Mouse (Mus musculus): Measurements from ENCODE around the gene Wbp1. TPM values are rescaled to one million over a fixed set of nuclear protein-coding genes. Genes with fewer than 3 reads are reported as not detected.

Gene Wbp1
- polyA plus RNA-seq, 1 experiment from 2014 or later = 91.3 TPM

- no peak for ATAC-seq (ENCODE audit: insufficient number of reproducible peaks, low FRiP score)
- Histone ChIP-seq H3K4me3 (no peak overlapping the region), H3K4me2 (no peak overlapping the region), H3K36me3 (peaks cover 23% of the 10 kb centered on the region), H3K9me3 (replicated peaks) (no peaks in the 10 kb centered on the region), H3K27ac (ENCODE audit: poor library complexity, severe bottlenecking) (no peak overlapping the region), H3K9ac (no peak overlapping the region), H3K4me1 (replicated peaks) (peaks cover 11% of the 10 kb centered on the region; the same call in 1 of the 2 replicates), H3K27me3 (replicated peaks) (peaks cover 59% of the 10 kb centered on the region)
- 94% methylated on average over 5 of the region's 5 CpGs for WGBS
Observed at GRCm38 (mm10) chr6:83080210-83080609, 41.1 kb downstream of the Wbp1 start.

GRCm38 (mm10) chr6:83078324-83078858 is 43.0 kb downstream of the Wbp1 start:
- peak overlapping the region; percentile 62 for H3K4me3 ChIP-seq
- peaks cover 23% of the 10 kb centered on the region for H3K36me3 ChIP-seq
- H3K27me3 ChIP-seq (replicated peaks) = peaks cover 59% of the 10 kb centered on the region
- WGBS = under 1% methylated on average over 46 of the region's 46 CpGs
- peak overlapping the region; percentile 38; the same call in 1 of the 2 replicates for H3K27ac ChIP-seq (ENCODE audit: poor library complexity, severe bottlenecking)
- peaks cover 11% of the 10 kb centered on the region; the same call in 1 of the 2 replicates for H3K4me1 ChIP-seq (replicated peaks)
- H3K9ac ChIP-seq = peak overlapping the region; percentile 71
- peak overlapping the region; percentile 97 for H3K4me2 ChIP-seq
- peak; percentile 94 for ATAC-seq (ENCODE audit: insufficient number of reproducible peaks, low FRiP score)
- H3K9me3 ChIP-seq (replicated peaks) = no peaks in the 10 kb centered on the region

GRCm38 (mm10) chr6:83077630-83078323 is 43.6 kb downstream of the Wbp1 start, which contains the start of gene Pcgf1:
Pcgf1 (plus strand) TSS chr6:83077869.
- Histone ChIP-seq H3K9ac (peak within 1 kb of the TSS; percentile 71), H3K4me1 (replicated peaks) (peaks cover 11% of the 10 kb centered on the region; the same call in 1 of the 2 replicates), H3K4me2 (peak within 1 kb of the TSS; percentile 97), H3K9me3 (replicated peaks) (no peaks in the 10 kb centered on the region), H3K27ac (ENCODE audit: poor library complexity, severe bottlenecking) (peak within 1 kb of the TSS; percentile 38; the same call in 1 of the 2 replicates), H3K36me3 (peaks cover 23% of the 10 kb centered on the region), H3K4me3 (peak within 1 kb of the TSS; percentile 62), H3K27me3 (replicated peaks) (peaks cover 58% of the 10 kb centered on the region)
- under 1% methylated on average over 54 of the region's 54 CpGs for WGBS
- peak; percentile 52 for ATAC-seq (ENCODE audit: insufficient number of reproducible peaks, low FRiP score)

- Histone ChIP-seq H3K27me3 (replicated peaks) (peaks cover 75% of the 10 kb centered on the region), H3K9me3 (replicated peaks) (no peaks in the 10 kb centered on the region), H3K9ac (no peak overlapping the region), H3K4me1 (replicated peaks) (peaks cover 22% of the 10 kb centered on the region), H3K4me2 (no peak overlapping the region), H3K27ac (ENCODE audit: poor library complexity, severe bottlenecking) (no peak overlapping the region), H3K36me3 (0 out of 2 replicates have a peak, but pooled peaks cover 3% of the 10 kb centered on the region), H3K4me3 (no peak overlapping the region)
- ATAC-seq (ENCODE audit: insufficient number of reproducible peaks, low FRiP score) = no peak
- 20% methylated on average over 2 of the region's 2 CpGs for WGBS
Observed at GRCm38 (mm10) chr6:83074979-83075378, 46.4 kb downstream of the Wbp1 start.

GRCm38 (mm10) chr6:83071220-83071619 is 50.1 kb downstream of the Wbp1 start:
- H3K4me3 ChIP-seq = no peak overlapping the region
- H3K27me3 ChIP-seq (replicated peaks) = peaks cover 97% of the 10 kb centered on the region
- H3K4me1 ChIP-seq (replicated peaks) = peaks cover 27% of the 10 kb centered on the region
- 2% methylated on average over 21 of the region's 24 CpGs for WGBS
- no peak overlapping the region for H3K27ac ChIP-seq (ENCODE audit: poor library complexity, severe bottlenecking)
- ATAC-seq (ENCODE audit: insufficient number of reproducible peaks, low FRiP score) = peak; percentile 40; the same call in 1 of the 2 replicates
- no peaks in the 10 kb centered on the region for H3K9me3 ChIP-seq (replicated peaks)
- 0 out of 2 replicates have a peak overlapping the region, but pooled peaks have one; percentile 14 for H3K4me2 ChIP-seq
- no peaks in the 10 kb centered on the region for H3K36me3 ChIP-seq
- no peak overlapping the region for H3K9ac ChIP-seq

GRCm38 (mm10) chr6:83070311-83071219 is 50.8 kb downstream of the Wbp1 start:
- Histone ChIP-seq H3K4me2 (peak overlapping the region; percentile 32), H3K36me3 (no peaks in the 10 kb centered on the region), H3K4me1 (replicated peaks) (peaks cover 27% of the 10 kb centered on the region), H3K27me3 (replicated peaks) (peaks cover 97% of the 10 kb centered on the region), H3K27ac (ENCODE audit: poor library complexity, severe bottlenecking) (no peak overlapping the region), H3K9me3 (replicated peaks) (no peaks in the 10 kb centered on the region), H3K9ac (no peak overlapping the region), H3K4me3 (peak overlapping the region; percentile 29)
- under 1% methylated on average over 54 of the region's 58 CpGs for WGBS
- no peak for ATAC-seq (ENCODE audit: insufficient number of reproducible peaks, low FRiP score)

GRCm38 (mm10) chr6:83070247-83070310 is 51.3 kb downstream of the Wbp1 start, which contains the start of gene Tlx2:
Tlx2 (minus strand) TSS chr6:83070293.
- Histone ChIP-seq H3K27me3 (replicated peaks) (peaks cover 96% of the 10 kb centered on the region), H3K9me3 (replicated peaks) (no peaks in the 10 kb centered on the region), H3K4me1 (replicated peaks) (peaks cover 27% of the 10 kb centered on the region), H3K4me2 (peak within 1 kb of the TSS; percentile 62), H3K4me3 (peak within 1 kb of the TSS; percentile 37), H3K27ac (ENCODE audit: poor library complexity, severe bottlenecking) (no peak within 1 kb of the TSS), H3K36me3 (no peaks in the 10 kb centered on the region), H3K9ac (no peak within 1 kb of the TSS)
- under 1% methylated on average over 10 of the region's 10 CpGs for WGBS
- no peak for ATAC-seq (ENCODE audit: insufficient number of reproducible peaks, low FRiP score)

GRCm38 (mm10) chr6:83069488-83070246 is 51.7 kb downstream of the Wbp1 start:
- Histone ChIP-seq H3K27ac (ENCODE audit: poor library complexity, severe bottlenecking) (no peak overlapping the region), H3K4me2 (peak overlapping the region; percentile 32), H3K9me3 (replicated peaks) (no peaks in the 10 kb centered on the region), H3K4me3 (peak overlapping the region; percentile 29), H3K4me1 (replicated peaks) (peaks cover 27% of the 10 kb centered on the region), H3K27me3 (replicated peaks) (peaks cover 96% of the 10 kb centered on the region), H3K9ac (no peak overlapping the region), H3K36me3 (no peaks in the 10 kb centered on the region)
- WGBS = 1% methylated on average over 69 of the region's 69 CpGs
- no peak for ATAC-seq (ENCODE audit: insufficient number of reproducible peaks, low FRiP score)

MicroRNAs encoded within 50 kb of the gene (microRNA counts, 519-probe panel; counts per million panel counts)
- microRNA mmu-miR-3470a+mmu-miR-3470b = not detected

Small RNAs within 50 kb of the gene (microRNA-seq; reads per million reads assigned to microRNA genes)
- gene Mir3470a = not detected

Other genes with a start within 250 kb of the Wbp1 start
- gene Sema4f, start 181.8 kb downstream of the Wbp1 start, polyA plus RNA-seq (2016; fragmentation: Nextera tagmentation; extraction: Ambion mirVana) = 0.26 and 0.37 TPM in 2 replicates
- 0.57 and 1.4 TPM in 2 replicates for gene M1ap, start 174.7 kb downstream of the Wbp1 start, polyA plus RNA-seq (2016; fragmentation: Nextera tagmentation; extraction: Ambion mirVana)
- 8.1 and 11.3 TPM in 2 replicates for gene Dok1, start 88.1 kb downstream of the Wbp1 start, polyA plus RNA-seq (2016; fragmentation: Nextera tagmentation; extraction: Ambion mirVana)
- gene Loxl3, start 87.4 kb downstream of the Wbp1 start, polyA plus RNA-seq (2016; fragmentation: Nextera tagmentation; extraction: Ambion mirVana) = 5.7 and 8.0 TPM in 2 replicates
- 120 and 131 TPM in 2 replicates for gene Aup1, start 67.0 kb downstream of the Wbp1 start, polyA plus RNA-seq (2016; fragmentation: Nextera tagmentation; extraction: Ambion mirVana)
- 86.7 and 86.9 TPM in 2 replicates for gene Htra2, start 66.3 kb downstream of the Wbp1 start, polyA plus RNA-seq (2016; fragmentation: Nextera tagmentation; extraction: Ambion mirVana)
- gene Dqx1, start 63.7 kb downstream of the Wbp1 start, polyA plus RNA-seq (2016; fragmentation: Nextera tagmentation; extraction: Ambion mirVana) = 0.48 and 0.64 TPM in 2 replicates
- 0.18 and 0.24 TPM in 2 replicates for gene Tlx2, start 51.3 kb downstream of the Wbp1 start, polyA plus RNA-seq (2016; fragmentation: Nextera tagmentation; extraction: Ambion mirVana)
- gene Pcgf1, start 43.7 kb downstream of the Wbp1 start, polyA plus RNA-seq (2016; fragmentation: Nextera tagmentation; extraction: Ambion mirVana) = 12.5 and 14.9 TPM in 2 replicates
- 0.36 TPM in 1 of 2 replicates, not detected in the other for gene Lbx2, start 35.2 kb downstream of the Wbp1 start, polyA plus RNA-seq (2016; fragmentation: Nextera tagmentation; extraction: Ambion mirVana)
- gene Ccdc142, start 20.0 kb downstream of the Wbp1 start, polyA plus RNA-seq (2016; fragmentation: Nextera tagmentation; extraction: Ambion mirVana) = 1.3 and 1.9 TPM in 2 replicates
- gene Gm42688, start 19.9 kb downstream of the Wbp1 start, polyA plus RNA-seq (2016; fragmentation: Nextera tagmentation; extraction: Ambion mirVana) = 2.2 and 2.4 TPM in 2 replicates
- gene Mrpl53, start 12.5 kb downstream of the Wbp1 start, polyA plus RNA-seq (2016; fragmentation: Nextera tagmentation; extraction: Ambion mirVana) = 155 and 156 TPM in 2 replicates
- 30.7 and 30.8 TPM in 2 replicates for gene Mogs, start 6.1 kb downstream of the Wbp1 start, polyA plus RNA-seq (2016; fragmentation: Nextera tagmentation; extraction: Ambion mirVana)
- 11.1 and 12.1 TPM in 2 replicates for gene Ino80b, start 3.9 kb upstream of the Wbp1 start, polyA plus RNA-seq (2016; fragmentation: Nextera tagmentation; extraction: Ambion mirVana)
- 20.3 and 22.0 TPM in 2 replicates for gene Rtkn, start 13.9 kb upstream of the Wbp1 start, polyA plus RNA-seq (2016; fragmentation: Nextera tagmentation; extraction: Ambion mirVana)
- 4.2 and 6.8 TPM in 2 replicates for gene Wdr54, start 34.8 kb upstream of the Wbp1 start, polyA plus RNA-seq (2016; fragmentation: Nextera tagmentation; extraction: Ambion mirVana)
- gene 1700003E16Rik, start 34.8 kb upstream of the Wbp1 start, polyA plus RNA-seq (2016; fragmentation: Nextera tagmentation; extraction: Ambion mirVana) = 0.17 and 0.39 TPM in 2 replicates
- gene Dctn1, start 44.4 kb upstream of the Wbp1 start, polyA plus RNA-seq (2016; fragmentation: Nextera tagmentation; extraction: Ambion mirVana) = 86.9 and 89.0 TPM in 2 replicates
- 0.27 and 0.52 TPM in 2 replicates for gene Slc4a5, start 98.3 kb upstream of the Wbp1 start, polyA plus RNA-seq (2016; fragmentation: Nextera tagmentation; extraction: Ambion mirVana)
- gene Mthfd2, start 204.3 kb upstream of the Wbp1 start, polyA plus RNA-seq (2016; fragmentation: Nextera tagmentation; extraction: Ambion mirVana) = 38.9 TPM in 2 replicates
- gene Mob1a, start 204.5 kb upstream of the Wbp1 start, polyA plus RNA-seq (2016; fragmentation: Nextera tagmentation; extraction: Ambion mirVana) = 42.6 and 43.3 TPM in 2 replicates
- 262 and 274 TPM in 2 replicates for gene Bola3, start 227.6 kb upstream of the Wbp1 start, polyA plus RNA-seq (2016; fragmentation: Nextera tagmentation; extraction: Ambion mirVana)

Measured in heart, embryonic 12.5 days (tissue).